Mouse (Mus musculus) neural tube, embryonic 14.5 days (tissue): Measurements from ENCODE around the gene Gm49661. TPM values are rescaled to one million over a fixed set of nuclear protein-coding genes. Genes with fewer than 3 reads are reported as not detected.
A peak's percentile ranks its signal among the peaks of the same experiment; 100 is the strongest.

ENCODE experiments used
- ATAC-seq: fragments of 200-750 bp; cut with Nextera tagmentation; 2 replicates; pipeline ENCODE4 v1.8.0; 2017; ENCODE audit warnings: low read depth, mild to moderate bottlenecking, moderate TSS enrichment, moderate library complexity
- H3K27ac ChIP-seq: fragments of 300-500 bp; sonication (generic); 2 replicates; pipeline ENCODE4 v1.5.1; 2014; ENCODE audit warnings: low read depth, mild to moderate bottlenecking, control low read depth, low read length, moderate library complexity, mixed read lengths
- H3K27me3 ChIP-seq: fragments of 300-500 bp; sonication (generic); 2 replicates; pipeline ENCODE4 v1.6.1; 2014; ENCODE audit warnings: low read length; ENCODE audit not compliant: control insufficient read depth, insufficient read depth
- H3K36me3 ChIP-seq: fragments of 300-500 bp; sonication (generic); 2 replicates; pipeline ENCODE4 v1.6.1; 2014; ENCODE audit warnings: low read length, mixed read lengths; ENCODE audit not compliant: control insufficient read depth, insufficient read depth
- H3K4me1 ChIP-seq: fragments of 300-500 bp; sonication (generic); 2 replicates; pipeline ENCODE4 v1.6.1; 2014; ENCODE audit warnings: low read length; ENCODE audit not compliant: control insufficient read depth, insufficient read depth
- H3K4me2 ChIP-seq: fragments of 300-500 bp; sonication (generic); 2 replicates; pipeline ENCODE4 v1.6.1; 2014; ENCODE audit warnings: mild to moderate bottlenecking, low read depth, low read length, control low read depth
- H3K4me3 ChIP-seq: fragments of 300-500 bp; sonication (generic); 2 replicates; pipeline ENCODE4 v1.5.1; 2014; ENCODE audit warnings: low read depth, low read length, control low read depth, mixed read lengths
- H3K9ac ChIP-seq: fragments of 300-500 bp; sonication (generic); replicated peaks from 2 replicates; pipeline ENCODE4 v1.6.1; 2014; ENCODE audit warnings: low read depth, mild to moderate bottlenecking, control low read depth, low read length, mixed read lengths
- H3K9me3 ChIP-seq: fragments of 300-500 bp; sonication (generic); 2 replicates; pipeline ENCODE4 v1.6.1; 2016; ENCODE audit warnings: low read length; ENCODE audit not compliant: control insufficient read depth
- WGBS: fragments of 180-500 bp; shearing (Covaris S2); extraction: QIAGEN DNeasy Blood & Tissue Kit; methylation state at CpG from one replicate; pipeline ENCODE4 v1.1.7; 2014; 5-methylcytosine and 5-hydroxymethylcytosine counted together
- polyA plus RNA-seq: library from polyadenylated mRNA; unstranded; fragments of >200 nt; fragmentation: Nextera tagmentation; extraction: Ambion mirVana; gene quantifications from 2 replicates; pipeline ENCODE4 v1.2.1, GENCODE M21; 2014

Gene Gm49661
- polyA plus RNA-seq, 1 experiment from 2014 or later = not detected

GRCm38 (mm10) chr8:84986379-84986945, 17.2 kb upstream of the Gm49661 start:
- 33% methylated on average over 8 of the region's 8 CpGs for WGBS
- no peak overlapping the region for H3K9ac ChIP-seq
- ATAC-seq = no peak
- H3K9me3 ChIP-seq = no peaks in the 10 kb centered on the region
- H3K4me3 ChIP-seq = peak overlapping the region; percentile 39; the same call in 1 of the 2 replicates
- no peaks in the 10 kb centered on the region for H3K36me3 ChIP-seq
- H3K4me1 ChIP-seq = peaks cover 16% of the 10 kb centered on the region
- peak overlapping the region; percentile 65; the same call in 1 of the 2 replicates for H3K27ac ChIP-seq
- H3K4me2 ChIP-seq = peak overlapping the region; percentile 98
- no peaks in the 10 kb centered on the region for H3K27me3 ChIP-seq

- peak overlapping the region; percentile 39 for H3K4me3 ChIP-seq
- peak overlapping the region; percentile 98 for H3K4me2 ChIP-seq
- no peaks in the 10 kb centered on the region for H3K9me3 ChIP-seq
- H3K27ac ChIP-seq = peak overlapping the region; percentile 65
- no peaks in the 10 kb centered on the region for H3K36me3 ChIP-seq
- under 1% methylated on average over 53 of the region's 53 CpGs for WGBS
- H3K9ac ChIP-seq = peak overlapping the region; percentile 56
- no peaks in the 10 kb centered on the region for H3K27me3 ChIP-seq
- peaks cover 18% of the 10 kb centered on the region for H3K4me1 ChIP-seq
- ATAC-seq = peak; percentile 54
Measured at GRCm38 (mm10) chr8:84985684-84986378, 16.6 kb upstream of the Gm49661 start.

- under 1% methylated on average over 23 of the region's 23 CpGs for WGBS
- Histone ChIP-seq H3K27me3 (no peaks in the 10 kb centered on the region), H3K9me3 (no peaks in the 10 kb centered on the region), H3K4me3 (peak overlapping the region; percentile 39), H3K9ac (peak overlapping the region; percentile 56), H3K4me1 (peaks cover 21% of the 10 kb centered on the region), H3K4me2 (peak overlapping the region; percentile 98), H3K27ac (no peak overlapping the region), H3K36me3 (no peaks in the 10 kb centered on the region)
- ATAC-seq = no peak
Measured at GRCm38 (mm10) chr8:84985049-84985683, 15.9 kb upstream of the Gm49661 start.

- no peak overlapping the region for H3K4me3 ChIP-seq
Measured at GRCm38 (mm10) chr8:84984294-84985048, 15.2 kb upstream of the Gm49661 start.

GRCm38 (mm10) chr8:84982499-84983011, 13.3 kb upstream of the Gm49661 start:
- no peak for ATAC-seq

More at GRCm38 (mm10) chr8:84984294-84985048, 15.2 kb upstream of the Gm49661 start:
- Histone ChIP-seq H3K9me3 (no peaks in the 10 kb centered on the region), H3K27me3 (no peaks in the 10 kb centered on the region), H3K36me3 (no peaks in the 10 kb centered on the region), H3K4me1 (peaks cover 23% of the 10 kb centered on the region), H3K27ac (no peak overlapping the region), H3K4me2 (peak overlapping the region; percentile 98; the same call in 1 of the 2 replicates), H3K9ac (no peak overlapping the region)
- WGBS = 7% methylated on average over 16 of the region's 16 CpGs
- no peak for ATAC-seq

GRCm38 (mm10) chr8:84981644-84982498, 12.6 kb upstream of the Gm49661 start:
- peaks cover 40% of the 10 kb centered on the region for H3K4me1 ChIP-seq
- no peak for ATAC-seq

More at GRCm38 (mm10) chr8:84982499-84983011, 13.3 kb upstream of the Gm49661 start:
- Histone ChIP-seq H3K27me3 (0 out of 2 replicates have a peak, but pooled peaks cover 3% of the 10 kb centered on the region), H3K9ac (no peak overlapping the region), H3K36me3 (no peaks in the 10 kb centered on the region), H3K9me3 (no peaks in the 10 kb centered on the region), H3K4me1 (peaks cover 34% of the 10 kb centered on the region), H3K4me2 (no peak overlapping the region), H3K4me3 (no peak overlapping the region), H3K27ac (no peak overlapping the region)
- 68% methylated on average over 3 of the region's 3 CpGs for whole genome bisulfite sequencing

GRCm38 (mm10) chr8:84980622-84981358, 11.6 kb upstream of the Gm49661 start:
- 32% methylated on average over 11 of the region's 11 CpGs for WGBS
- Histone ChIP-seq H3K4me2 (no peak overlapping the region; the same call in 1 of the 2 replicates), H3K36me3 (no peaks in the 10 kb centered on the region), H3K9me3 (no peaks in the 10 kb centered on the region), H3K27ac (no peak overlapping the region), H3K4me3 (no peak overlapping the region), H3K9ac (no peak overlapping the region), H3K4me1 (peaks cover 49% of the 10 kb centered on the region), H3K27me3 (0 out of 2 replicates have a peak, but pooled peaks cover 4% of the 10 kb centered on the region)
- ATAC-seq = no peak

More at GRCm38 (mm10) chr8:84981644-84982498, 12.6 kb upstream of the Gm49661 start:
- Histone ChIP-seq H3K27me3 (0 out of 2 replicates have a peak, but pooled peaks cover 4% of the 10 kb centered on the region), H3K9me3 (no peaks in the 10 kb centered on the region), H3K27ac (no peak overlapping the region), H3K9ac (no peak overlapping the region), H3K36me3 (no peaks in the 10 kb centered on the region), H3K4me2 (no peak overlapping the region), H3K4me3 (no peak overlapping the region)
- WGBS = 81% methylated on average over 15 of the region's 15 CpGs
